Mouse (Mus musculus) lung, adult 2 months (tissue): Measurements from ENCODE around the gene Rreb1.

Source experiments
- CTCF ChIP-seq: fragments of 200-500 bp; IDR thresholded peaks from 2 replicates; pipeline ENCODE4 v1.5.1; 2011; ENCODE audit warnings: mild to moderate bottlenecking, low read length, control low read depth; ENCODE audit not compliant: insufficient read depth
- POLR2A ChIP-seq: fragments of 200-500 bp; IDR thresholded peaks from 2 replicates; pipeline ENCODE4 v1.6.1; 2011; ENCODE audit warnings: low read depth, mild to moderate bottlenecking, control low read depth, low read length, borderline replicate concordance; ENCODE audit errors: extremely low read depth

DNA sequence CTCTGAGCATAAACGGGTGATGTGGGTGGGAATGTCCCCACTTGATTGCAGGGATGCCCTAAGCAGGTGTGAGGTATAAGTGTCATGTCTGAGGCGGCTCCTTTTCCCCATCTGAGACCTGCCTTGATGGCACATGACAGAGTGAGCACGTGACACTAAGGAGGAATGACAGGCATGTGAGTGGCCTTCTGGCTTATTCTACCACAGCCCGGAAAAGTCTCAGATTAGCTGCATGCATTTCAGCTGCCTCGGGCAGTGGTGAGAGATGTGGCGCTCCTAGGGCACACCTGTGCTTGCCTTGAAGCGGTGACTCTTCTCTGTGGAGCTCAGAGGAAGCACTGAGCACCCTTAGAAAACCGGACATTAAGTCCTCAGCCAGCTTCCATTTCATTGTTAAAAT, 167.2 kb downstream of the Rreb1 start:
- no peak for TF ChIP-seq CTCF
- no peak for TF ChIP-seq POLR2A
